Mouse (Mus musculus): ENCODE data around the gene Gna13. TPM values are rescaled to one million over a fixed set of nuclear protein-coding genes. Genes with fewer than 3 reads are reported as not detected.

Gna13 gene
- polyA plus RNA-seq, 1 experiment from 2014 or later, result 27.0 TPM

DNA sequence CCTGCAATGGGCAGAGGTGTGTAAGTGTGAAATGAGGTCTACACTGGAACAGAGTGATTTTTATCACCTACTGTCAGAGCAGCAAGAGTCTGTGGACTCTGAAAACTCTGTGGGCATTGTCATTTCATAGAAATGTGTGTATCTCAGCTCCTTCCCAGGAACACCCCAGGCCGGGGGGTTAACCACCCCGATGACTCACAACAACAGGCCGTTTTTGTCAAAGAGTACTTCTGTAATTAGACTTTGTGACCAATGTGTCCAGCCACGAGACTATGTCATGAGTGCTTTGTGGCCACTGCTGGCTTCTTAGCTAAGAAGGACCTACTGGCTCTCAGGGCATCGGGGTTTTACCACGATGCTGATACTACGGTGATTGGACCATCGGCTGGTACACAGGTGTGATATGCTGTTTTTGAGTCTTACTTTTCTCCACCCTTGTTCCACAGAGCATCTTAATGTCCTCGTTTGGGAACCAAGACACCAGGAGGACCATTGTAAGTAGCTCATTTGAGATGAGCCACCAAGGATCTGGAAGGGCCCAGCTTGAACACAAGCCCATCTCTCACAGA lies 54.9 kb downstream of the Gna13 start:
- Histone ChIP-seq H3K9me3 (ENCODE audit: control insufficient read depth, low read length) (0 out of 2 replicates have a peak, but pooled peaks cover 3% of the 10 kb centered on the region), H3K4me2 (ENCODE audit: low read length) (no peak overlapping the region), H3K27ac (replicated peaks in 1 of 2; ENCODE audit: control insufficient read depth in 1 of 2, insufficient read depth in 1 of 2, low read depth in 2 of 2, low read length in 2 of 2) (no peak overlapping the region), H3K27me3 (ENCODE audit: control insufficient read depth, insufficient read depth, low read length) (no peaks in the 10 kb centered on the region), H3K4me1 (ENCODE audit: control insufficient read depth in 2 of 2, insufficient read depth in 2 of 2, low read length in 2 of 2) (peaks cover 0 to 3% of the 10 kb centered on the region in 2 experiments; a peak in 2 of 4 replicates), H3K36me3 (ENCODE audit: control insufficient read depth, insufficient read depth, low read length) (no peaks in the 10 kb centered on the region), H3K9ac (ENCODE audit: low read length) (no peak overlapping the region), H3K4me3 (ENCODE audit: control insufficient read depth in 1 of 2, insufficient read depth in 1 of 2, low read depth in 1 of 2, low read length in 2 of 2) (no peak overlapping the region)
- 75% methylated on average over 9 of the region's 9 CpGs for WGBS
- ATAC-seq (ENCODE audit: insufficient number of reproducible peaks, insufficient read depth, low FRiP score, low read depth), result no peak

GRCm38 (mm10) chr11:109419461-109419860 lies 56.8 kb downstream of the Gna13 start:
- H3K9me3 ChIP-seq (ENCODE audit: control insufficient read depth, low read length), result 0 out of 2 replicates have a peak, but pooled peaks cover 3% of the 10 kb centered on the region
- no peak overlapping the region for H3K4me3 ChIP-seq (ENCODE audit: control insufficient read depth in 1 of 2, insufficient read depth in 1 of 2, low read depth in 1 of 2, low read length in 2 of 2)
- no peaks in the 10 kb centered on the region for H3K27me3 ChIP-seq (ENCODE audit: control insufficient read depth, insufficient read depth, low read length)
- H3K9ac ChIP-seq (ENCODE audit: low read length), result no peak overlapping the region
- ATAC-seq (ENCODE audit: insufficient number of reproducible peaks, insufficient read depth, low FRiP score, low read depth), result no peak
- H3K36me3 ChIP-seq (ENCODE audit: control insufficient read depth, insufficient read depth, low read length), result no peaks in the 10 kb centered on the region
- H3K4me1 ChIP-seq (ENCODE audit: control insufficient read depth in 2 of 2, insufficient read depth in 2 of 2, low read length in 2 of 2), result peaks cover 0 to 3% of the 10 kb centered on the region in 2 experiments; a peak in 2 of 4 replicates
- WGBS, result 54% methylated on average over 4 of the region's 4 CpGs
- H3K4me2 ChIP-seq (ENCODE audit: low read length), result no peak overlapping the region
- H3K27ac ChIP-seq (replicated peaks in 1 of 2; ENCODE audit: control insufficient read depth in 1 of 2, insufficient read depth in 1 of 2, low read depth in 2 of 2, low read length in 2 of 2), result no peak overlapping the region

GRCm38 (mm10) chr11:109419961-109420566 lies 57.4 kb downstream of the Gna13 start:
- no peak for ATAC-seq (ENCODE audit: insufficient number of reproducible peaks, insufficient read depth, low FRiP score, low read depth)
- H3K27me3 ChIP-seq (ENCODE audit: control insufficient read depth, insufficient read depth, low read length), result no peaks in the 10 kb centered on the region
- H3K4me1 ChIP-seq (ENCODE audit: control insufficient read depth in 2 of 2, insufficient read depth in 2 of 2, low read length in 2 of 2), result peaks cover 0 to 3% of the 10 kb centered on the region in 2 experiments; a peak in 2 of 4 replicates
- H3K27ac ChIP-seq (replicated peaks in 1 of 2; ENCODE audit: control insufficient read depth in 1 of 2, insufficient read depth in 1 of 2, low read depth in 2 of 2, low read length in 2 of 2), result no peak overlapping the region
- H3K4me3 ChIP-seq (ENCODE audit: control insufficient read depth in 1 of 2, insufficient read depth in 1 of 2, low read depth in 1 of 2, low read length in 2 of 2), result no peak overlapping the region
- H3K9ac ChIP-seq (ENCODE audit: low read length), result 0 out of 2 replicates have a peak overlapping the region, but pooled peaks have one; percentile 36
- 34% methylated on average over 16 of the region's 16 CpGs for WGBS
- peak overlapping the region; percentile 49 for H3K4me2 ChIP-seq (ENCODE audit: low read length)
- 0 out of 2 replicates have a peak, but pooled peaks cover 3% of the 10 kb centered on the region for H3K9me3 ChIP-seq (ENCODE audit: control insufficient read depth, low read length)
- no peaks in the 10 kb centered on the region for H3K36me3 ChIP-seq (ENCODE audit: control insufficient read depth, insufficient read depth, low read length)

DNA sequence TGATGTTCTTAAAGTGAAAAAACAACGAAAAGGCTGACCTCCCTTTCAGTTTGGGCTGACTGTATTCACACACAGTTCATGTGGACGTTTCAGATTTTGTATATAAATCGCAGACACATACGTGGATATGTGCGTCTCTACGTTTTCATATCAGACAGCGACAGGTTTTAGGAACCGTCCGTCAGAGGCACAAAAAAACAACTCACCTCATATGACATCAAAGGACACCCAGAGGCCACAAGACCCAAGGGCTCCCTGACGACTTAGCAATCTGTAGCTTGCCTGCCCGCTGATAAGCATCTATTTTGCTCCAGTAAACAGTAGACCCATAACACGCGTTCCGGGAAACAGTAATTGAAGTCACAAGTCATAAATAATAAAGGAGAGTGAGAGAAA lies 57.9 kb downstream of the Gna13 start:
- 0 out of 2 replicates have a peak overlapping the region, but pooled peaks have one; percentile 49 for H3K4me2 ChIP-seq (ENCODE audit: low read length)

DNA sequence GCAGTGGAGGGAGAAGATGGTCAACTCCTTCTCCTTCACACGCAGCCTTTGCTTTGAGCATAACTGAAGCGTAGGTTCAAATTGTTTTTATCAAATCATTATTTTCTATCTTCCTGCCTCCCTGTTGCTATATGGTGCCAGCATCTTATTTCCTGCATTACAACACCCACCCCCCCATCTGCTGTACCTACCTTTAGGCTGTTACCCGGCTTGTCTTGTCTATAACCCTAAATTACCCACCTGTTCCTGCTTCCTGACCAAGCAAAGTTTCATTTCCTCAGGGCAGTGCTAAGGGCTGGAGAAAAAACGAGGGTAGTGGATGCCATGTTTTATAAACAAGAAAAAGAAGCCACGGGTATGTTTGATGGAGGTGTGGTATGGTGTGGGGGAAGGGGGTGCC lies 58.6 kb downstream of the Gna13 start:
- Histone ChIP-seq H3K4me3 (ENCODE audit: control insufficient read depth in 1 of 2, insufficient read depth in 1 of 2, low read depth in 1 of 2, low read length in 2 of 2) (no peak overlapping the region), H3K9me3 (ENCODE audit: control insufficient read depth, low read length) (0 out of 2 replicates have a peak, but pooled peaks cover 3% of the 10 kb centered on the region), H3K9ac (ENCODE audit: low read length) (no peak overlapping the region), H3K27me3 (ENCODE audit: control insufficient read depth, insufficient read depth, low read length) (no peaks in the 10 kb centered on the region), H3K4me1 (ENCODE audit: control insufficient read depth in 2 of 2, insufficient read depth in 2 of 2, low read length in 2 of 2) (peaks cover 0 to 3% of the 10 kb centered on the region in 2 experiments; a peak in 2 of 4 replicates), H3K27ac (replicated peaks in 1 of 2; ENCODE audit: control insufficient read depth in 1 of 2, insufficient read depth in 1 of 2, low read depth in 2 of 2, low read length in 2 of 2) (no peak overlapping the region), H3K36me3 (ENCODE audit: control insufficient read depth, insufficient read depth, low read length) (no peaks in the 10 kb centered on the region), H3K4me2 (ENCODE audit: low read length) (no peak overlapping the region)
- WGBS, result 80% methylated on average over 5 of the region's 5 CpGs
- no peak for ATAC-seq (ENCODE audit: insufficient number of reproducible peaks, insufficient read depth, low FRiP score, low read depth)

More for the DNA sequence above, 57.9 kb downstream of the Gna13 start:
- no peak overlapping the region for H3K27ac ChIP-seq (replicated peaks in 1 of 2; ENCODE audit: control insufficient read depth in 1 of 2, insufficient read depth in 1 of 2, low read depth in 2 of 2, low read length in 2 of 2)
- no peak for ATAC-seq (ENCODE audit: insufficient number of reproducible peaks, insufficient read depth, low FRiP score, low read depth)
- H3K27me3 ChIP-seq (ENCODE audit: control insufficient read depth, insufficient read depth, low read length), result no peaks in the 10 kb centered on the region
- WGBS, result 84% methylated on average over 14 of the region's 14 CpGs
- H3K4me1 ChIP-seq (ENCODE audit: control insufficient read depth in 2 of 2, insufficient read depth in 2 of 2, low read length in 2 of 2), result peaks cover 0 to 3% of the 10 kb centered on the region in 2 experiments; a peak in 2 of 4 replicates
- H3K9ac ChIP-seq (ENCODE audit: low read length), result no peak overlapping the region
- H3K9me3 ChIP-seq (ENCODE audit: control insufficient read depth, low read length), result 0 out of 2 replicates have a peak, but pooled peaks cover 3% of the 10 kb centered on the region
- no peaks in the 10 kb centered on the region for H3K36me3 ChIP-seq (ENCODE audit: control insufficient read depth, insufficient read depth, low read length)
- no peak overlapping the region for H3K4me3 ChIP-seq (ENCODE audit: control insufficient read depth in 1 of 2, insufficient read depth in 1 of 2, low read depth in 1 of 2, low read length in 2 of 2)

GRCm38 (mm10) chr11:109422263-109422662 lies 59.6 kb downstream of the Gna13 start:
- H3K9me3 ChIP-seq (ENCODE audit: control insufficient read depth, low read length), result 0 out of 2 replicates have a peak, but pooled peaks cover 3% of the 10 kb centered on the region
- H3K27me3 ChIP-seq (ENCODE audit: control insufficient read depth, insufficient read depth, low read length), result no peaks in the 10 kb centered on the region
- no peak overlapping the region for H3K4me3 ChIP-seq (ENCODE audit: control insufficient read depth in 1 of 2, insufficient read depth in 1 of 2, low read depth in 1 of 2, low read length in 2 of 2)
- H3K27ac ChIP-seq (replicated peaks in 1 of 2; ENCODE audit: control insufficient read depth in 1 of 2, insufficient read depth in 1 of 2, low read depth in 2 of 2, low read length in 2 of 2), result no peak overlapping the region
- H3K9ac ChIP-seq (ENCODE audit: low read length), result no peak overlapping the region
- H3K36me3 ChIP-seq (ENCODE audit: control insufficient read depth, insufficient read depth, low read length), result no peaks in the 10 kb centered on the region
- H3K4me2 ChIP-seq (ENCODE audit: low read length), result no peak overlapping the region
- ATAC-seq (ENCODE audit: insufficient number of reproducible peaks, insufficient read depth, low FRiP score, low read depth), result no peak
- peaks cover 2 to 8% of the 10 kb centered on the region in 2 experiments; a peak in 2 of 4 replicates for H3K4me1 ChIP-seq (ENCODE audit: control insufficient read depth in 2 of 2, insufficient read depth in 2 of 2, low read length in 2 of 2)
- WGBS, result 98% methylated on average over 4 of the region's 4 CpGs

GRCm38 (mm10) chr11:109423294-109423693 lies 60.7 kb downstream of the Gna13 start:
- Histone ChIP-seq H3K36me3 (ENCODE audit: control insufficient read depth, insufficient read depth, low read length) (0 out of 2 replicates have a peak, but pooled peaks cover under 1% of the 10 kb centered on the region), H3K4me3 (ENCODE audit: control insufficient read depth in 1 of 2, insufficient read depth in 1 of 2, low read depth in 1 of 2, low read length in 2 of 2) (no peak overlapping the region), H3K9me3 (ENCODE audit: control insufficient read depth, low read length) (0 out of 2 replicates have a peak, but pooled peaks cover 3% of the 10 kb centered on the region), H3K27ac (replicated peaks in 1 of 2; ENCODE audit: control insufficient read depth in 1 of 2, insufficient read depth in 1 of 2, low read depth in 2 of 2, low read length in 2 of 2) (no peak overlapping the region), H3K9ac (ENCODE audit: low read length) (no peak overlapping the region), H3K27me3 (ENCODE audit: control insufficient read depth, insufficient read depth, low read length) (no peaks in the 10 kb centered on the region), H3K4me1 (ENCODE audit: control insufficient read depth in 2 of 2, insufficient read depth in 2 of 2, low read length in 2 of 2) (peaks cover 2 to 8% of the 10 kb centered on the region in 2 experiments; a peak in 2 of 4 replicates), H3K4me2 (ENCODE audit: low read length) (no peak overlapping the region)
- ATAC-seq (ENCODE audit: insufficient number of reproducible peaks, insufficient read depth, low FRiP score, low read depth), result no peak
- WGBS, result 62% methylated on average over 1 of the region's 1 CpGs

Data from heart, embryonic 14.5 days (tissue).